In genomic region chr1:43672031-43672430, GRCm38 (mm10) we compare ENCODE assay signal across 27 mouse cellular contexts. TPM values are rescaled to one million over a fixed set of nuclear protein-coding genes. Genes with fewer than 3 reads are reported as not detected.
DNase-seq lines count a peak whose midpoint lies in the region; ATAC-seq lines count a peak whose summit lies in the region.
"Had no signal": no experiment of that assay in that cellular context is flagged by ENCODE, and none has a peak within 500 bp of the region (broad histone marks: within the 10 kb centered on the region; RNA-seq: fewer than 3 reads in every experiment).

No protein-coding gene starts in this region.

- peak; percentile 3 for DNase-seq in embryo, embryonic 11 days
- DNase-seq in embryo, embryonic 10 days (ENCODE audit: low spot score): no peak
- DNase-seq in limb, embryonic 10.5 days (ENCODE audit: low spot score): no peak
- DNase-seq in embryonic facial prominence, embryonic 14.5 days (ENCODE audit: low spot score): peak; percentile 11
- no peak for DNase-seq in left cerebral cortex, postnatal 36 days (ENCODE audit: low spot score in 2 of 2)
- DNase-seq in lung, postnatal 14 days: no peak
- DNase-seq: adrenal gland, adult 8-10 months; adrenal gland, postnatal 25 days; cerebellum, adult 11-12 months; cerebellum, adult 9-10 months; cerebellum, postnatal 14 days; gastrocnemius, postnatal 10 days; gastrocnemius, postnatal 36 days; heart, adult 2 months had no signal

- intact Hi-C loops in left cerebral cortex, postnatal 36 days (cut with DNase I): no loop called here

- H3K4me2 ChIP-seq in limb, embryonic 13.5 days (replicated peaks): no peak overlapping the region
- H3K4me2 ChIP-seq in embryonic facial prominence, embryonic 14.5 days (ENCODE audit: low read depth, low read length): no peak overlapping the region
- no peak overlapping the region for H3K4me2 ChIP-seq in limb, embryonic 15.5 days
- H3K4me2 ChIP-seq: forebrain, embryonic 12.5 days; forebrain, embryonic 15.5 days; hindbrain, embryonic 14.5 days had no signal

- no peak overlapping the region for H3K4me3 ChIP-seq in limb, embryonic 13.5 days
- no peak overlapping the region for H3K4me3 ChIP-seq in limb, embryonic 10.5 days
- no peak overlapping the region for H3K4me3 ChIP-seq in embryonic facial prominence, embryonic 14.5 days (ENCODE audit: low read depth, low read length)
- no peak overlapping the region for H3K4me3 ChIP-seq in limb, embryonic 15.5 days
- H3K4me3 ChIP-seq: erythroblast, embryonic 14.5 days; forebrain, embryonic 12.5 days; forebrain, embryonic 15.5 days; heart, adult 2 months; heart, embryonic 10.5 days had no signal

- no peak overlapping the region for H3K9ac ChIP-seq in limb, embryonic 13.5 days
- no peak overlapping the region for H3K9ac ChIP-seq in embryonic facial prominence, embryonic 14.5 days (ENCODE audit: low read depth, low read length)
- no peak overlapping the region for H3K9ac ChIP-seq in limb, embryonic 15.5 days
- H3K9ac ChIP-seq: forebrain, embryonic 12.5 days; forebrain, embryonic 15.5 days; hindbrain, embryonic 14.5 days had no signal

- H3K9me3 ChIP-seq in limb, embryonic 13.5 days: no peaks in the 10 kb centered on the region
- no peaks in the 10 kb centered on the region for H3K9me3 ChIP-seq in limb, embryonic 10.5 days (replicated peaks)
- no peaks in the 10 kb centered on the region for H3K9me3 ChIP-seq in embryonic facial prominence, embryonic 14.5 days (ENCODE audit: control insufficient read depth, low read length)
- H3K9me3 ChIP-seq in limb, embryonic 15.5 days: no peaks in the 10 kb centered on the region
- H3K9me3 ChIP-seq: forebrain, embryonic 12.5 days; forebrain, embryonic 15.5 days; heart, embryonic 10.5 days had no signal

- H3K27me3 ChIP-seq in limb, embryonic 13.5 days: no peaks in the 10 kb centered on the region
- no peaks in the 10 kb centered on the region for H3K27me3 ChIP-seq in limb, embryonic 10.5 days (ENCODE audit: low read depth, poor library complexity, severe bottlenecking)
- H3K27me3 ChIP-seq in embryonic facial prominence, embryonic 14.5 days (replicated peaks; ENCODE audit: control insufficient read depth, insufficient read depth, low read length): no peaks in the 10 kb centered on the region
- no peaks in the 10 kb centered on the region for H3K27me3 ChIP-seq in limb, embryonic 15.5 days
- H3K27me3 ChIP-seq: forebrain, embryonic 12.5 days; forebrain, embryonic 15.5 days had no signal

- no peaks in the 10 kb centered on the region for H3K36me3 ChIP-seq in limb, embryonic 13.5 days
- H3K36me3 ChIP-seq in limb, embryonic 10.5 days: no peaks in the 10 kb centered on the region
- H3K36me3 ChIP-seq in embryonic facial prominence, embryonic 14.5 days (ENCODE audit: control insufficient read depth, insufficient read depth, low read length): no peaks in the 10 kb centered on the region
- H3K36me3 ChIP-seq in limb, embryonic 15.5 days: no peaks in the 10 kb centered on the region
- H3K36me3 ChIP-seq: forebrain, embryonic 12.5 days; forebrain, embryonic 15.5 days; heart, embryonic 10.5 days had no signal

- peaks cover 6% of the 10 kb centered on the region; the same call in 1 of the 2 replicates for H3K4me1 ChIP-seq in limb, embryonic 13.5 days
- H3K4me1 ChIP-seq in limb, embryonic 10.5 days: peaks cover 9% of the 10 kb centered on the region
- H3K4me1 ChIP-seq in embryonic facial prominence, embryonic 14.5 days (ENCODE audit: control insufficient read depth, insufficient read depth, low read length): no peaks in the 10 kb centered on the region
- H3K4me1 ChIP-seq in limb, embryonic 15.5 days: peaks cover 5% of the 10 kb centered on the region; the same call in 1 of the 2 replicates
- H3K4me1 ChIP-seq: forebrain, embryonic 12.5 days; forebrain, embryonic 15.5 days; heart, embryonic 10.5 days had no signal

- WGBS in limb, embryonic 13.5 days: 29% methylated on average over 2 of the region's 2 CpGs
- WGBS in limb, embryonic 10.5 days: 46% methylated on average over 2 of the region's 2 CpGs
- WGBS in embryonic facial prominence, embryonic 14.5 days: 18% methylated on average over 2 of the region's 2 CpGs
- WGBS in limb, embryonic 15.5 days: 33% methylated on average over 2 of the region's 2 CpGs

- peak overlapping the region; percentile 55; the same call in 1 of the 2 replicates for H3K27ac ChIP-seq in limb, embryonic 13.5 days
- no peak overlapping the region; the same call in 1 of the 2 replicates for H3K27ac ChIP-seq in limb, embryonic 10.5 days
- no peak overlapping the region for H3K27ac ChIP-seq in embryonic facial prominence, embryonic 14.5 days (replicated peaks; ENCODE audit: low read depth, low read length)
- H3K27ac ChIP-seq in limb, embryonic 15.5 days: no peak overlapping the region
- H3K27ac ChIP-seq: forebrain, embryonic 12.5 days; forebrain, embryonic 15.5 days; heart, adult 2 months; heart, embryonic 10.5 days; hindbrain, embryonic 14.5 days; hindbrain, postnatal 0 days had no signal

- ATAC-seq in limb, embryonic 13.5 days (ENCODE audit: low FRiP score, low read depth): peak; percentile 66
- ATAC-seq in embryonic facial prominence, embryonic 14.5 days (ENCODE audit: low read depth): peak; percentile 62; the same call in 1 of the 2 replicates
- ATAC-seq in limb, embryonic 15.5 days (ENCODE audit: insufficient number of reproducible peaks, low FRiP score, low TSS enrichment, low read depth): 0 out of 2 replicates have a peak, but pooled peaks have one; percentile 40
- ATAC-seq: activated CD4-positive, CD25-positive, alpha-beta regulatory T cell, adult 4 months; forebrain, embryonic 15.5 days; hindbrain, postnatal 0 days; inflammation-experienced regulatory T-cells, adult 6 months; intestine, embryonic 16.5 days had no signal

RNA-seq across cellular contexts. Expression of gene 1500015O10Rik, which starts 58.4 kb away (rescaled TPM):
- polyA plus RNA-seq in limb, embryonic 13.5 days (2015; fragmentation: Nextera tagmentation; extraction: Ambion mirVana): 22.1 and 24.6 TPM in 2 replicates
- polyA plus RNA-seq in limb, embryonic 10.5 days (2016; fragmentation: Nextera tagmentation; extraction: Ambion mirVana): not detected in 2 replicates
- polyA plus RNA-seq in embryonic facial prominence, embryonic 14.5 days (2014; fragmentation: Nextera tagmentation; extraction: Ambion mirVana): 93.9 and 107 TPM in 2 replicates
- 167 and 170 TPM in 2 replicates for polyA plus RNA-seq in limb, embryonic 15.5 days (2015; fragmentation: Nextera tagmentation; extraction: Ambion mirVana)
- 1 to 10 TPM; 1.5 TPM for total RNA-seq in left cerebral cortex, postnatal 36 days (2021)
- total RNA-seq: granulocyte monocyte progenitor cell, adult 5-6 weeks; hematopoietic stem cell, adult 5-6 weeks had no signal
- polyA plus RNA-seq: activated CD4-positive, CD25-positive, alpha-beta regulatory T cell, adult 4 months; erythroblast, embryonic 14.5 days had no signal

Comparison
In these comparisons a context has a peak if more than half of its experiments do, and no peak if none do; other contexts are left out.
1. DNase-seq: peak in embryo, embryonic 11 days (single experiment) and embryonic facial prominence, embryonic 14.5 days (single experiment); none in embryo, embryonic 10 days (single experiment), limb, embryonic 10.5 days (single experiment), left cerebral cortex, postnatal 36 days (0 of 2) and lung, postnatal 14 days (single experiment).
2. RNA of gene 1500015O10Rik, which starts 58.4 kb away (polyA plus RNA-seq): 167 to 170 TPM in limb, embryonic 15.5 days, 93.9 to 107 TPM in embryonic facial prominence, embryonic 14.5 days and 22.1 to 24.6 TPM in limb, embryonic 13.5 days; not detected in limb, embryonic 10.5 days; every median in the first group is over 10 times any median in the second.
3. Peak in every context shown above with its lines, with median percentiles within 50 percentile points of each other: ATAC-seq.